In the genomic region with DNA sequence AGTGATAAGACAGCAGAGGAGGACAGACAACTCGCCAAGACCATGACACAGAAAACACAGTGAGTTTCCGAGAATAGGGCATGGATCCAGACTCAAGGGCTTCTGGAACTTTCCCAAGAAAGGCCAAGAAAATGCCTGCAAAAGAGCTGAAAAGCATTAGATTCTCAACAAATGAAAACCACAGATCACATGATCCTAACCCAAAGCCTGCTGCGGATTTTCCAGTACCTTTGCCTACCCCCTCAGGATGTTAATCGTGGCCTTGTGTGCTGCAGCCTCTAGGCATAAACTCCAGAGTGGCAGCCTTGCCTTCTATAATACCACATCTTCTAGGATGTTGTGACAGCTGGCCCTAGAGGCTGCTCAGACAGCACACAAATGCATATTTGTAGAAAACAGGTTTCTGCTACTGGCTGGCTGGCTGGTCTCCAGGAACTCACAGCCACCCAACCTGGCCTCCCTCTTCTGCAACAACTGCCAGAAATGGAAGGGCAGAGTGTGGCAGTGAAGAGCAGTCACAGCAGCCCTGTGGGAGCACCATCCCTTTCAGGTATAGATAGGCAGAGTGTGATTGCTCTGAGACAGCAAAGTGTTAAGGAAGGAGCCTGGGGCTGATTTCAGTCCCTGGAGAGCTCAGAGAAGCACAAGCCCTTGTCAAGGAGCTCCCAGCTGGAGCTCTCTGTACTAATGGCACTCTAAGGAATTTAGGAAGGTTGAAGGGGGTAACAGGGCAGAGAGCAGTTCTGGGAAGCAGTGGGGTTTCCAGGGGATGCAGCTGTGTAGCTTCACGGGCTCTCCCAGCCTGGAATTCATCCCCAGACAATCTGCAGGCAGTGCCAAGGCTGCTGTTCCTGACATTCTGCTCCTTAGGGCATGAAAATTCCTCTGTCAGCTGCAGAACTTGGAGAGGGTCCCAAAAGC, we compare ENCODE assay signal across 8 mouse cellular contexts.
DNase-seq lines count a peak whose midpoint lies in the region; ATAC-seq and TF ChIP-seq lines count a peak whose summit lies in the region.

No protein-coding gene starts in this region.

- no peak overlapping the region for H3K9ac ChIP-seq in kidney, embryonic 16.5 days (replicated peaks; ENCODE audit: low read length)
- H3K9ac ChIP-seq in limb, embryonic 13.5 days: no peak overlapping the region
- H3K9ac ChIP-seq in liver, embryonic 12.5 days: no peak overlapping the region

- no peak for TF ChIP-seq CTCF in kidney, adult 2 months (conservative IDR thresholded peaks at IDR 0.05; ENCODE audit: insufficient read depth, insufficient read length, low read depth, low read length)

- no peaks in the 10 kb centered on the region for H3K9me3 ChIP-seq in kidney, embryonic 16.5 days (ENCODE audit: low read length)
- H3K9me3 ChIP-seq in limb, embryonic 13.5 days: no peaks in the 10 kb centered on the region
- H3K9me3 ChIP-seq in liver, embryonic 12.5 days (replicated peaks): no peaks in the 10 kb centered on the region

- 54% methylated on average over 5 of the region's 5 CpGs for WGBS in kidney, adult 2 months
- 52% methylated on average over 5 of the region's 5 CpGs for WGBS in kidney, embryonic 16.5 days
- WGBS in limb, embryonic 13.5 days: 44% methylated on average over 5 of the region's 5 CpGs
- 35% methylated on average over 5 of the region's 5 CpGs for WGBS in liver, embryonic 12.5 days (ENCODE audit: insufficient replicate concordance)

- no peak overlapping the region for H3K27ac ChIP-seq in kidney, adult 2 months (ENCODE audit: insufficient read depth, low read depth, low read length)
- no peak overlapping the region for H3K27ac ChIP-seq in kidney, embryonic 16.5 days (ENCODE audit: low read length)
- H3K27ac ChIP-seq in limb, embryonic 13.5 days: peak overlapping the region; percentile 22; the same call in 1 of the 2 replicates
- no peak overlapping the region for H3K27ac ChIP-seq in liver, embryonic 12.5 days

- H3K27me3 ChIP-seq in kidney, adult 2 months (replicated peaks; ENCODE audit: control insufficient read depth, insufficient read depth, low read length): no peaks in the 10 kb centered on the region
- no peaks in the 10 kb centered on the region for H3K27me3 ChIP-seq in kidney, embryonic 16.5 days (ENCODE audit: insufficient read depth, low read length)
- H3K27me3 ChIP-seq in limb, embryonic 13.5 days: no peaks in the 10 kb centered on the region
- no peaks in the 10 kb centered on the region for H3K27me3 ChIP-seq in liver, embryonic 12.5 days (replicated peaks)

- TF ChIP-seq POLR2A in kidney, adult 2 months (IDR thresholded peaks at IDR 0.05; ENCODE audit: low read depth, low read length): no peak

- H3K4me2 ChIP-seq in kidney, embryonic 16.5 days (replicated peaks; ENCODE audit: low read depth, low read length): no peak overlapping the region
- peak overlapping the region; percentile 7; the same call in 1 of the 2 replicates for H3K4me2 ChIP-seq in limb, embryonic 13.5 days (replicated peaks)
- H3K4me2 ChIP-seq in liver, embryonic 12.5 days: no peak overlapping the region

- peak; percentile 36 for DNase-seq in kidney, adult 2 months
- DNase-seq in cerebellum, postnatal 10 days: peak; percentile 54 to 65
- DNase-seq in heart, adult 9 months (ENCODE audit: low spot score in 2 of 2): peak; percentile 50 to 63
- DNase-seq in ovary, postnatal 36 days (ENCODE audit: low spot score): peak; percentile 30

- no peaks in the 10 kb centered on the region for H3K36me3 ChIP-seq in kidney, adult 2 months (ENCODE audit: control insufficient read depth, insufficient read depth, low read length)
- H3K36me3 ChIP-seq in kidney, embryonic 16.5 days (ENCODE audit: insufficient read depth, low read length): no peaks in the 10 kb centered on the region
- H3K36me3 ChIP-seq in limb, embryonic 13.5 days: no peaks in the 10 kb centered on the region
- H3K36me3 ChIP-seq in liver, embryonic 12.5 days: no peaks in the 10 kb centered on the region

- no peak overlapping the region for H3K4me3 ChIP-seq in kidney, adult 2 months (ENCODE audit: insufficient read depth, low read depth, low read length)
- H3K4me3 ChIP-seq in kidney, embryonic 16.5 days (ENCODE audit: low read length): no peak overlapping the region
- H3K4me3 ChIP-seq in limb, embryonic 13.5 days: no peak overlapping the region
- H3K4me3 ChIP-seq in liver, embryonic 12.5 days: no peak overlapping the region

- H3K4me1 ChIP-seq in kidney, adult 2 months (ENCODE audit: control insufficient read depth, insufficient read depth, low read length): no peaks in the 10 kb centered on the region
- H3K4me1 ChIP-seq in kidney, embryonic 16.5 days (ENCODE audit: insufficient read depth, low read length): no peaks in the 10 kb centered on the region
- H3K4me1 ChIP-seq in limb, embryonic 13.5 days: peaks cover 9% of the 10 kb centered on the region
- H3K4me1 ChIP-seq in liver, embryonic 12.5 days: no peaks in the 10 kb centered on the region

- ATAC-seq in kidney, embryonic 16.5 days (ENCODE audit: low FRiP score, low TSS enrichment): no peak
- ATAC-seq in limb, embryonic 13.5 days (ENCODE audit: low FRiP score, low read depth): peak; percentile 74
- ATAC-seq in erythroid progenitor cell, adult 5-6 weeks (replicated peaks; ENCODE audit: low FRiP score, poor library complexity, severe bottlenecking): no peak
- no peak for ATAC-seq in liver, embryonic 12.5 days
